Mouse (Mus musculus): Measurements from ENCODE around the gene Hist3h2ba.

The Hist3h2ba gene

GRCm38 (mm10) chr11:58964216-58964615, 15.5 kb downstream of the Hist3h2ba start:
- DNase-seq (ENCODE audit: low read depth, low spot score): no peak

- DNase-seq (ENCODE audit: low read depth, low spot score): no peak
Observed at GRCm38 (mm10) chr11:58965001-58965760, 16.5 kb downstream of the Hist3h2ba start.

DNA sequence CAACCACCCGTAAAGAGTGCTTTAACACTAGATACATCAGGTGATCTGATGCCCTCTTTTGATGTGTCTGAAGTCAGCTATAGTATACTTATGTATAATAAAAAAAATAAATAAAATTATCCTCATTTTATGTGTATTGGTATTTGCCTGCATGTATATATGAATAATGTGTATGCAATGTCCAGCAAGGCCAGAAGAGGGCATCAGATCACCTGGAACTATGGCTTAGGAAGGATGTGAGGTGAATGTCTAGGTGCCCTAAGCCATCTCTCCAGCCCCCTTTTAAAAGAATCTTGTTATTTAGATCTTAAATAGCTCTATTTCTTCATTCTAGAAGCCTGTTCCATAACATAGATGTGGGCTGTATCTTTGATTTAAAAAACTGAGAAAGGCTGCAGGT, 18.6 kb downstream of the Hist3h2ba start:
- DNase-seq (ENCODE audit: low read depth, low spot score): no peak

DNA sequence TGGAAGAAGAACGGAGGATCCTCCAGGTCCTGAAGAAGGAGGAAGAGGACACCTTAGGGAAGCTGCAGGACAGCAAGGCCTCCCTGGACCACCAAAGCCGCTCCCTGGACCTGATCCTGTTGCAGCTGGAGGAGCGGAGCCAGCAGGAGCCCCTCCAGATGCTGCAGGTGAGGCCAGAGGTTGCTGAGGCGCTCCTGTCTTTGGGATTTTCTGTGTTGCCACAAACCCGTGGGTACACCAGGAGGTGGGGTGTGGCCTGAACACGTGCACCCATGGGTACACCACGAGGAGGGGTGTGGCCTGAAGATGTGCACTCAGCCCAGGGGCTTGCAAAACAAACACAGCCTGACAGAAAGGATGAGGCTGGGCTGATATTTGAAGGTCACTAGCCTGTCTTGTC, 19.8 kb downstream of the Hist3h2ba start:
- DNase-seq (ENCODE audit: low read depth, low spot score): no peak

- no peak for DNase-seq (ENCODE audit: low read depth, low spot score)
Observed at GRCm38 (mm10) chr11:58969027-58969426, 20.3 kb downstream of the Hist3h2ba start.

- no peak for DNase-seq (ENCODE audit: low read depth, low spot score)
Observed at GRCm38 (mm10) chr11:58969659-58970058, 20.9 kb downstream of the Hist3h2ba start.

DNA sequence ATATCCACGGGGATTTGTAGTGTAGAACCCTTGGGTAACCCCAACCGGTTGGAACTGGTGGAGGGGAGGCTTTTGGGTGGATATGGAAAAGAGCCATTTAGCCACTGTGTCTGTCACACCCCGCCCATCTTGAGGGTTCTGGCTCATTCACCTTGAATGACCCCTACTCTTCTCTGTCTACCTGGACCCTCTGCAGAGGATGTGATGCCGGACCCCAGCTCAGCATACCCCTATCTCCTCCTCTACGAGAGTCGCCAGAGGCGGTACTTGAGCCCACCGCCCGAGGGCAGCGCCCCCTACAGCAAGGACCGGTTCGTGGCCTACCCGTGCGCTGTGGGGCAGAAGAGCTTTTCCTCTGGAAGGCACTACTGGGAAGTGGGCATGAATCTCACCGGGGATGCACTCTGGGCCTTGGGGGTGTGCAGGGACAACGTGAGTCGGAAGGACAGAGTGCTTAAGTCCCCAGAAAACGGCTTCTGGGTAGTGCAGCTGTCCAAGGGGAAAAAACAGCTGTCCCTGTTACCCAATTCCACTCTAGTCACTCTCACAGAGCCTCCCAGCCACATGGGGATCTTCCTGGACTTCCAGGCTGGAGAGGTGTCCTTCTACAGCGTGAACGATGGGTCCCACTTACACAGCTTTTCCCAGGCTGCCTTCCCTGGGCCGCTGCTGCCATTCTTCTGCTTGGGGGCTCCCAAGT, 22.3 kb downstream of the Hist3h2ba start:
- DNase-seq (ENCODE audit: low read depth, low spot score): no peak

- no peak for DNase-seq (ENCODE audit: low read depth, low spot score)
Observed at GRCm38 (mm10) chr11:58971796-58972195, 23.1 kb downstream of the Hist3h2ba start.

GRCm38 (mm10) chr11:58974414-58974813, 25.7 kb downstream of the Hist3h2ba start:
- no peak for DNase-seq (ENCODE audit: low read depth, low spot score)

DNA sequence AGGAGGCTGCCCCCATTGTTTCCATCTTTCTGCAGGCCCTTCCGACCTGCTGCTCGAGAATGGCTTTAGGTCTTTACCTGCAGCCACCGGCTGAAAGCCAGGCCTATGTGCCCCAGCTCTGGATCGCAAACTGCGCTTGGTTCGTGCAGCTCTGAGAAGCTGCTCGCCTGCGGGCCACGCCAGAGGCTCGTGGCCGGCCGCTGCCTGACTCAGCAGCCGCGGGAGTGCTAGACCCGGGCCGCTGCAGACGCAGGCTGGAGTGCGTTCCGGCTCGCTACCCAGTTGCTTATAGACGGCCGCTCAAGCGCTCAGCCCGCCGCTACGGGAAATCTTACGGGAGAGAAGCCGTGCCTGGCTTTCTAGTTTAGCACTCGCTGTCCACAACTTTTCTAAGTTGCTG, 28.4 kb downstream of the Hist3h2ba start:
- no peak for DNase-seq (ENCODE audit: low read depth, low spot score)

- DNase-seq (ENCODE audit: low read depth, low spot score): no peak
Observed at GRCm38 (mm10) chr11:58977607-58978026, 28.9 kb downstream of the Hist3h2ba start.

GRCm38 (mm10) chr11:58978027-58978705, 29.4 kb downstream of the Hist3h2ba start, which contains the start of gene Trim11:
Trim11 (plus strand) TSS chr11:58978093.
- DNase-seq (ENCODE audit: low read depth, low spot score): no peak

DNA sequence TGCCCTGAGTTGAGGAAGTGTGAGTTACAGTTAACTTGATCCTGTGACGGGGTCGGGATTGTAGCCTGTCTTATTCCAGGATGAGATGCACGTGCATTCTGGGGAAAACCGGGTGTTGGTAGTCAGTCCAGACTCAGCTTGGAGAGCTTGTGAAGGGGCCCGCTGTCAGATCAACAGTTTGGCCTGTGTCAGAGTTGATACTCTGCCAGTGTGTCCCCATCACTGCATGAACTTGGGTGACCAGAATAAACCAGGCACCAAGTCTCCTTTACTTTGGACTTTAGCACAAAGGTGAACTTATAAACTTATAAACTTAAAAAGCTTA, 29.9 kb downstream of the Hist3h2ba start:
- DNase-seq (ENCODE audit: low read depth, low spot score): no peak

DNA sequence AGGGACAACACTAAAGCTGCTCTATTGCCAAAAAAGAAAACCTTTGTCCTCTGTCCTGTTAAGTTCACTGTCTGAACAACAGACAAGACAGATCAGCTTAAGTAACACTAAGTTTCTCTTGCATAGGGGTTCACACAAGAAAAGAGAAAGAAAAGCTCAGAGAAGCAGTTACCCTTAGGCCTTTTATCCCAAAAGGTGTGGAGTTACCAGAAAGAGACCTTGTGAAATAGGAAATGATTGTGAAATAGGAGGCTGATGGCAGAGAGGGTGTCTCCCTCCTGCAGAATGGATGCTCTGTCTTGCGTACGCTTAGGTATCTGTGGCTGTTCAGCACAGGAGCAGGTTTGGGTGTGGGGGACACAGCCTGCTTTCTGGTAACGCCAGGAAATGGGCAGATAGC, 30.5 kb downstream of the Hist3h2ba start:
- no peak for DNase-seq (ENCODE audit: low read depth, low spot score)

DNA sequence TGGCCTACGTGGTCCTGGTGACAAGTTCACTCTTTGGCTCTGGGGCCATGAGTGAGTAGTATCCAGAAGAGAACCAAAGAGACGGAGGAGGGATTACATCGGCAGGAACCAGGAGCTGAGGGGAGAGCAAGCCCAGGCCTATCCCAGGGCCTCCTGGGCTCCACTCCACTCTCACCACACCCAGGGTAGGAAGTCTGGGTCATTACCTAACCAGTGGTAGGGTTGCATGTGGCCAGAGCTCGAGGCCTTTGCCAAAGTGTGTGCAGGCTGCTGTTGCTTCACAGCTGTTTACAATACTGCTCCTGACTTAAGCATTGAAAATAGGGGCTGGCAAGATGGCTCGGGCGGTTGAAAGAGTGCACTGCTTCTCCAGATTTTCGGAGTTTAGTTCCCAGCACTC, 30.9 kb downstream of the Hist3h2ba start:
- no peak for DNase-seq (ENCODE audit: low read depth, low spot score)

GRCm38 (mm10) chr11:58980381-58980990, 31.8 kb downstream of the Hist3h2ba start:
- DNase-seq (ENCODE audit: low read depth, low spot score): no peak

- DNase-seq (ENCODE audit: low read depth, low spot score): no peak
Observed at GRCm38 (mm10) chr11:58981541-58982447, 33.1 kb downstream of the Hist3h2ba start.

- DNase-seq (ENCODE audit: low read depth, low spot score): no peak
Observed at GRCm38 (mm10) chr11:58982471-58983097, 33.9 kb downstream of the Hist3h2ba start.

DNA sequence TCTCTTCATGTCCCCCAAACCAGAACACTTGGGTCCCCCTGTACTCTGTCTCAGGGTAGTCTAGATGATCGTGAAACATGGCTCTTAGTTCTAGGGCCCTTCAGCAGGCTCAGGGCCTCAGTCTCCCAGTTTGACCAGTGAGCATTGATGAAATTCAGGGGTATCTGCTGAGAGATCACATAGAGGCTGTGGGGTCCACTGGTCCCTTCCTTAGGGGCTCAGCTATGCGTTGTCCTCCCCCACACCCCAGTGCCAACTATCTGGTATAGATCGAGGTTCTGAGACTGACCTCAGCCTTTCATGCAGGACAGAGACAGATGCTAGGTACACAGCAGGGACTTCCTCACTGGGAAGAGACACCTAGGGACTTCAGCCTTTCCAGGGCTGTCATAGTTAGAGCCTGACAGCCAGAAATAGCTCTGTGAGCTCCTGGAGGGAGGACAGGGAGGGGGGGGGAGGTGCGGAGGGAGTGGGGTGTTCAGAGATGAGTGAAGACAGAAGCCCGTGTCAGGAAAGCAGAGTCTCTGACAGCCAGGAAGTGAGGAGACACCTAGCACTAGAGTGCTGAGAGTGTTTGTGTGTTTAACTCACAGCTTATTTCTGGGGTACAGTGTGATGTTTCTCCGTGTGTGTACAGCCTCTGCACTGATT, 35.1 kb downstream of the Hist3h2ba start:
- DNase-seq (ENCODE audit: low read depth, low spot score): no peak

DNA sequence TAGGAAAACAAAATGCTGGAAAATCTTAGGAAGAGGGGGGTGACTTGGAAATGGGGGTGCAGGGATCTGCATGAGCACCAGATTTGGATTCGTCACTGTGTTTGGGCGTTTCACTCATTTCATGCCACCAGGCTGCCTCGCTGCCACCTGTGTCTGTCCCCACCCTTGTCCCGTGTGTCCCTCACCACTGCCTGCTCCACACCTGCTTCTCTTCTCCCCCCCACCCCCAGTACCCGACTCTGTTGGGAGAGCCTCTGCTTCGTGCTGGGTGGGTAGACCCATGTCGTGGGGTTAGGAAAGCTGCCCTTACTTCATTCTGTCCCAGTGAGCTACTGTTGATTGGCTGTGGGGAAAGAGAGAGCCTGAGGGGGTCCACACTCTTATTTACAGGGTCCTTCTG, 35.9 kb downstream of the Hist3h2ba start:
- DNase-seq (ENCODE audit: low read depth, low spot score): no peak
